Mouse (Mus musculus): ENCODE measurements around the gene Scaf8. TPM values are rescaled to one million over a fixed set of nuclear protein-coding genes. Genes with fewer than 3 reads are reported as not detected.

Scaf8 gene
- total RNA-seq, 2 experiments from 2014 or later: 22.4 to 22.9 TPM

Other genes with a start within 250 kb of the Scaf8 start
- 1 to 10 TPM; 2.2 to 7.2 TPM for gene Tiam2, start 211.6 kb downstream of the Scaf8 start, total RNA-seq (2021)

All from gastrocnemius, adult 18-20 months (tissue).